Mouse (Mus musculus) ovary, postnatal 10 days (tissue): ENCODE data around the gene Tnfaip6.
A peak's percentile ranks its signal among the peaks of the same experiment; 100 is the strongest.

Experiments
- DNase-seq: peaks from one replicate; pipeline ENCODE4 v3.0.0; 2022; ENCODE audit warnings: low spot score

Gene Tnfaip6

DNA sequence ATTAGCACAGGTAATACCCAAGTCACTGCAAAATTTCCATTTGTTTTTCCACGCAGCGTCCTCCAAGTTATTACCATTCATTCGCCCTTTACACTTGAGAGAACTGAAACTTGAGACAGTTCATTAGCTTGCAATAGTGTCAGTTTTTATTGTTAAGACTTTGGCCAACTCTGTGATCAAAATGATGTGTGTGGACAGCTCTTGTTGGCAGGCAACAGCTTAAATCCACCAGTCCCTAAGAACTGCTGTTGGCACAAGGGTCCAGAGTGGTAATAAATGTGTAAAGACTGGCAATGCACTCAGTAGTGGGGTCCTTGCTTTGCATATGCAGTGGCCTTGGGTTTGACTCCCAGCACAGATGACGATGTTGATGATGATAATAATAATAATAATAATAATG is 14.5 kb downstream of the Tnfaip6 start:
- no peak for DNase-seq

- DNase-seq: no peak
Measured at GRCm38 (mm10) chr2:52053502-52053901, 15.7 kb downstream of the Tnfaip6 start.

DNA sequence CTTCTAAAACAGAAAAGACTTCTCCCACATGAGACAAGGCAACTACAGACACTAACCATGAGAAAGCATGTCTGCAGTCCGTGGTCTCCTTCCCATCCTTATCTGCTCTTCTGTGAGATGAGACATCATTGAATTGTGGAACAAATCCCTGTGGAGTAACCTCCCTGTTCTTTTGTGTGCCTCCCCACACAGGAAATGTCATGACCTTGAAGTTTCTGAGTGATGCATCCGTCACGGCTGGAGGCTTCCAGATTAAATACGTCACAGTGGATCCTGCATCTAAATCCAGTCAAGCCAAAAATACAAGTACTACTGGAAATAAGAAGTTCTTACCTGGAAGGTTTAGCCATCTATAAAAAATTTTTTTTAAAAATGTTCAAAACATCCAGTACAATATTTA is 17.8 kb downstream of the Tnfaip6 start:
- no peak for DNase-seq

DNA sequence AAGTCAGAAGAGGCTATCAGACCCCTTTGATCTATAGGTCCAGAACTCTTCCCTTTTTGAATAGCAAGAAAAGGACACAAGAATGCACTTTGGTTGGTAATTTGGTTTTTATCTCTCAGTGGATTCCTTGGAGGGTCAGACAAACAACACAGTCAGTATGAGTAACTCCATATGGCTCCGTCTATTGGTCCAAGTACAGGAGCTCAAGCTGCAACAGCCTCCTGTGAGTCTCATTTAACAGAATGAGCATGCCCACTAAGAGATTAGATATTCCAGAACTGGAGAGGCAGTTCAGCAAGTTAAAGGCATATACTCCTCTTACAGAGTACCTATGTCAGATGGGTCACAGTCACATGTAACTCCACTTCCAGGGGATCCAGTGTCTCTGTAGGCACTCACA is 19.3 kb downstream of the Tnfaip6 start:
- no peak for DNase-seq

DNA sequence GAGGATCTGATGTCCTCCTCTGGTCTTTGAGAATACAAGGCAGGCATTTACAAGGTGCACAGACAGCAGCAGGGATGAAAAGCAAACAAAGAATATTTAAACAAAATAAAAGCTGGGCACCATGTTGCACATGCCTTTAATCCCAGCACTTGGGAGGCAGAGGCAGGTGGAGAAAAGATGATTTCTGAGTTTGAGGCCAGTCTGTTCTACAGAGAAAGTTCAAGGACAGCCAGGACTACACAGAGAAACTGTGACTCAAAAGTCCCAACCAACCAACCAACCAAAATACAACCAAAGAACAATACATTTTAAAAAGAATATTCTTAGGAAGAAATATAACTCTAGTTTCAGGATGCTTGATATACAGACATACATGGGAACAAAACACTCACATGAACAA is 19.9 kb downstream of the Tnfaip6 start:
- no peak for DNase-seq

GRCm38 (mm10) chr2:52068641-52069040 is 30.8 kb downstream of the Tnfaip6 start:
- no peak for DNase-seq

DNA sequence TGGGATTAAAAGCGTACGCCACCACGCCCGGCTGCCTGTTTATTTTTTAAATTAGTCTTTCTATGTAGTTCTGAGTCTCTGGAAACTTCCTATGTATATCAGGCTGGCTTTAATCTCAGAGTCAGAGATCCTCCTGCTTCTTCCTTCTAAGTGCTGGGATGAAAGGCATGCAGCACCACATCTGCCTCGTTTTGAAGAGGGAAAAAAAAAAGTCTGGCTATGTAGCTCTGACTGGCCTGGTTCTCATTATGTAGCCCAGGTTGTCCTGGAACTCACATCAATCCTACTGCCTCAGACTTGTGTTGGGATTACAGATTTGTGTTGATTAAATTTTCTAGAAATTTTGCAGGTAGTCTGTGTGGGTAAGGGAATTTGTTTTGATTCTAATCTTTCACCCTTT is 33.0 kb downstream of the Tnfaip6 start:
- no peak for DNase-seq

GRCm38 (mm10) chr2:52071241-52071991 is 33.6 kb downstream of the Tnfaip6 start:
- no peak for DNase-seq

DNA sequence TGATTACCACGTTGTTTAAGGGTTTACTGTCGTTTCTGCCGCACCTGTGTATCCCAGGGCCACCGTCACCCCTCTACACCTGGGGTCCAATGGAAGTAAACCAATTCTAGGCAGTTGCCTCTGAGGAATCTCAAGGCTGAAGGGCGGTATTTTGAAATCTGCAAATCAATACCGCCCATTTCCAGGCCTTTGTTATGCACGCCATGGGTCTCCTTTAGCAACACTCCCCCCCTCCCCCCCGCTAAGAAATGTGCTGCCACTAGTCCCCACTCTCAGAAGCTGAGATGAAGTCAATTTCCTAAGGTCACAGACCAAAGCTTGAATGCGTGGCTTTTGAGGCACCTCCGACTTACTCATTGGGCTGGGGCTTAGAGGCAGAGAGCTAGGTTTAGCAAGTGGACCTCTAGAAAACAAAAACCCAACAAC is 34.3 kb downstream of the Tnfaip6 start:
- no peak for DNase-seq

DNA sequence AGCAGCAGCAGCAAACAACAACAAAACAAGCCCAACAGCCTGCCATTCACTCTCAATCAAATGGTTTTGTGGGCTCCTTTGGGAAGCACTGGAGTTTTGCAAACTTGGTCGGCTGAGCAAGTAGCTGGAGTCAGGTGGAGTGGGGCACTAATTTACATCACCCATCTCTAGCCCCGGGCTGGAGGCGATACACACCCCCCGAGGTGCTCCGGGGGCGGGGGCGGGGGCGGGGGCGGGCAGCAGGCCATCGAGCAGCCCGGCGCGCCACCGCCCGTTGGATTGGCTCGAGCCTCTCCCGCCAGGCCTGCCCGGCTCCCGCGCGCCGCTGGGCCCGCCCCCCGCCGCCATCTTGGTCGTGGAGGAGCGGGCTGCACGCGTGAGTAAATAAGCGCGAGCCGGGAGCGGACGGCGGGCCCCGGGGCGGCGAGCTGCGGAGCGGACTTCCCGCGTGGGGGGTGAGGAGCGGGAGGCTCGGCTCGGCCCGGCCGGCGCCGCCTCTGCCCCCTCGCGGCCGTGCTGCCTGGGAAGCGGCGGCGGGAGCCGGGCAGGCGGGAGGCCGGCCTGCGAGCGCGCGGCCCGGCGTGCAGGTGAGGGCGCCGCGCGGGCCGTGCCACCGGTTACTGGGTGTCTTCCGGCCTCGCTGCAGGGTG is 34.8 kb downstream of the Tnfaip6 start, which contains the start of gene Rif1:
Rif1 (plus strand) TSS at position 342 of the 650 bp plus-strand sequence.
- peak; percentile 70 for DNase-seq

GRCm38 (mm10) chr2:52073141-52073904 is 35.5 kb downstream of the Tnfaip6 start:
- no peak for DNase-seq

DNA sequence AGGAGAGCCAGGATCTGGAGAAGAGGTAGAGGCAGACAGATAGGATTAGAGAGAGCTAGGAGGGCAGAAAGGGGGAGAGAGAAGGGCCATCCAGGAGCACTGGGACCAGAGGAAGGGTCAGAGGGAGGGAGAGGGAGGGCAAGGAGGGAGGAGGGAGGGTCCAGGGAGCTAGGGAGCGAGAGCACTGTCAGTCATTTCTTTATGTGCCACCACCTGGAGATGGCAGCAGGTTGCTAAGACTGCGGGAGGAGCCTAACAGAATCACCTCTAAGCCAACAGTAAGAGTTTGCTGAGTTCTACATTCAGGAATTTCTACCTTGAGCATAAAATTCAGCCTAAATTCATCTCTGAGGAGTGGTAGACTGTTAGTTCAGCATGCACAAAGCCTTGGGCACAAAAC is 40.9 kb downstream of the Tnfaip6 start:
- no peak for DNase-seq

DNA sequence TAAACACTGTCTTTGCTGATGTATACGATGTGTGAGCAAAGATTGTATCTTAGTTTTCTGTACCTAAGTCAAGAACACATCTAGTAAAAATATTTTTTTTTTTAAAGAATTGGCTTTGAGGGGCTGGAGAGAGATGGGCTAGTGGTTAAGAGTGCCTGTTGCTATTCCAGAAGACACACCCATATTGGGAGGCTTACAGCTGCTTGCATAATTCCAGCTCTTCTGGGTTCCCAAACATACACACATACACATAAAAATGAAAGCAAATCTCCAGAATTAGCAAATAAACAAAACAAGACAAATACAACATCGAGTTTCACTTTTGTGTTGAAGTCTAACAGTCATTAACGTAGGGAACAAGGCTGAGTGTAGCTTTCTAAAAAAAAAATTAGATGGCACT is 46.2 kb downstream of the Tnfaip6 start:
- DNase-seq: no peak

GRCm38 (mm10) chr2:52084571-52084970 is 46.8 kb downstream of the Tnfaip6 start:
- no peak for DNase-seq
